Mouse (Mus musculus) midbrain, embryonic 10.5 days (tissue): ENCODE results near the gene Mb21d2. TPM values are rescaled to one million over a fixed set of nuclear protein-coding genes. Genes with fewer than 3 reads are reported as not detected.

Experiments
- polyA plus RNA-seq: library from polyadenylated mRNA; unstranded; fragments of >200 nt; fragmentation: Nextera tagmentation; extraction: Ambion mirVana; gene quantifications from 2 replicates; pipeline ENCODE4 v1.2.1, GENCODE M21; 2016

Gene Mb21d2
- polyA plus RNA-seq, 1 experiment from 2014 or later = 4.7 TPM

Other genes starting within 250 kb of the Mb21d2 start
- gene Fgf12, start 176.6 kb downstream of the Mb21d2 start, polyA plus RNA-seq = 2.7 and 3.8 TPM in 2 replicates